Mouse (Mus musculus): ENCODE results near the gene Ctsw. TPM values are rescaled to one million over a fixed set of nuclear protein-coding genes. Genes with fewer than 3 reads are reported as not detected.
A peak's percentile ranks its signal among the peaks of the same experiment; 100 is the strongest.

Gene Ctsw
- polyA plus RNA-seq, 1 experiment from 2014 or later = 1.7 TPM

DNA sequence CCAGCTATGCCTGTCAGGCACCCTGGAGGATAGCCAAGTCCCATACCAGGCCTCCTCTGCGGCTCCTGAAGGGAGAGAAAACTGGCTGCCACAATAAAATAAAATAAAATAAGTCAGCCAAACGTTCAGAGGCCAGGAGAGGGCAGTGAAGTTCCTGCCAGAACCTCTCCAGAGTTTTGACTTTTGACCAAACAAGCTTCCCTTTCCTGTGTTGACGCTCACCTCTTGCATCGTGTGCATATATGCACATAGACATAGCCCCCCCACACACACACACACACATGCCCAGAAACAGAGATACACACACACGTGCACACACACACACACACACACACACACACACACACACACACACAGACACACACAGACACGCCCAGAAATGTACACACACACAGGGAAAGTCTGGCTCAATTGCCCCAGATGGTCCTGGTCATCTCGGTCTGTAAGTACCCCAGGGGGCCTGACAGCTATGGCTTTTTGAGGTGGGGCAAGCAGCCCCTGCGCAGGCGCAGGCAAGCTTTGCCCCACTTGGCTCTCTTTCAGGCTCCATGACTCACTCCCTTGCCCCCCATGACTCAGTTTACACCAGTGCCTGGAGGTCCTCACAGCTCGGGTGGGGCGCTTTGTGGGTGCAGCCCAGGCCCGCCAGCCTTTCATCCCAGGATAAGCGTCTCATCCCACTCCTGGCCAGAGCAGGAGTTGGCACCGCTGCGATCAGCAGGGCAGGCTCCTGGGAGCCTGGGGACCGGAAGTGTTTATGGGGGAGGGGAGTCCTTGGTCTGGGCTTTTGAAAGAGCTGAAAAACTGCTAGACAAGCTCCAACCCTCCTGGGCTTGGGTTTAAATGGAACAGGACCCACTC is 35.1 kb downstream of the Ctsw start:
- Histone ChIP-seq H3K4me3 (peak overlapping the region; percentile 41), H3K27ac (replicated peaks) (peak overlapping the region; percentile 77), H3K4me1 (peaks cover 16% of the 10 kb centered on the region), H3K9me3 (replicated peaks) (no peaks in the 10 kb centered on the region), H3K27me3 (ENCODE audit: low read depth, poor library complexity, severe bottlenecking) (no peaks in the 10 kb centered on the region), H3K36me3 (no peaks in the 10 kb centered on the region)
- peak; percentile 33 for DNase-seq (ENCODE audit: low spot score)
- WGBS = 22% methylated on average over 16 of the region's 16 CpGs

DNA sequence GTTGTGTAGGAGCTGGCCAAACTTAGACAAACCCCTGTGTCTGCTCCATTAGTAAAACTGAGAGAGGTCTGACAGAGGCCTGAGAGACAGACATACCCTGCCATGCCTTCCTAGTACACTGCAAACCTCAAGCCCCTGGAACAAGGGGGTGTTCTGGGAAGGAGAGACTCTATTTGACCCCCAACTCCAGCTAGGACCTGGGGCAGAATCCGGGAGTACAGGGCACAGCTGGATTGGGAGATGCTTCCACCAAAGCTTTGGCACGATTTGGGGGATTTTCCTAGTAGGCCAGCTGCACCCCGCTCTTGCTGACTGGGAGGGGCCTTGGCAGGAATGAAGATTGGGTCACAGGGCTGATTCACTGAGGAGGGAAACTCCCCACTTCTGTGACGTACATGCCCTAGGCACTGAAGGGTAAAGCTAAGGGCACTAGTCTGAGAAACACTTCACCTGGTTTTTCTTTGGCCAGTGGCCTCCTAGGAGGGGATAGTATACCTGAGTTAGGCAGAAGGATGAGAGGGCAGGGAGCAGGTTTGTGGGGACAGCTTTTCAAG is 36.3 kb downstream of the Ctsw start:
- H3K27me3 ChIP-seq (ENCODE audit: low read depth, poor library complexity, severe bottlenecking) = no peaks in the 10 kb centered on the region
- no peak overlapping the region for H3K27ac ChIP-seq (replicated peaks)
- peaks cover 8% of the 10 kb centered on the region for H3K36me3 ChIP-seq

DNA sequence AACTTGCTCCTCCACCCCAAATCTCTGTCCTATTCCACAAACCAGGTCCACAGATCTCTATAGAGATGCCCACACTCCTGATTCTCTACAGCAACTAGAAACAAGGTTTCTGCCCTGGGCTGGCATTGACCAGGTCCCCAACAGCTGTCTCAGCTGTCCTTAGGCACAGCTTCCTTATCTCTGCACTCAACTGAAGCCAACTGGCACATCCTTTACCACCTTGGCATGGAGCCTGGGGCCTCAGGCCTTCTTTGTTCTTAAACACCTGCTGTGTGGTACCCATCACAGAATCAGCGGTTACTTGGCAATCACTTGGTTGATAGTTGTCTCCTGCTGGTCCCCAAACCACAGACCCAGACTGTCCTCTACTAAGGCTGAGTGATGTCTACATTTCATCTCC is 37.9 kb downstream of the Ctsw start:
- H3K27me3 ChIP-seq (ENCODE audit: low read depth, poor library complexity, severe bottlenecking) = no peaks in the 10 kb centered on the region
- no peaks in the 10 kb centered on the region for H3K9me3 ChIP-seq (replicated peaks)
- peaks cover 33% of the 10 kb centered on the region for H3K4me1 ChIP-seq
- no peak overlapping the region for H3K4me3 ChIP-seq
- DNase-seq (ENCODE audit: low spot score) = no peak
- peaks cover 20% of the 10 kb centered on the region for H3K36me3 ChIP-seq
- WGBS = 95% methylated on average over 1 of the region's 1 CpGs
- no peak overlapping the region for H3K27ac ChIP-seq (replicated peaks)

More for the DNA sequence above, 36.3 kb downstream of the Ctsw start:
- H3K4me3 ChIP-seq = no peak overlapping the region
- no peak for DNase-seq (ENCODE audit: low spot score)
- H3K9me3 ChIP-seq (replicated peaks) = no peaks in the 10 kb centered on the region
- peaks cover 18% of the 10 kb centered on the region for H3K4me1 ChIP-seq
- WGBS = 75% methylated on average over 4 of the region's 4 CpGs

DNA sequence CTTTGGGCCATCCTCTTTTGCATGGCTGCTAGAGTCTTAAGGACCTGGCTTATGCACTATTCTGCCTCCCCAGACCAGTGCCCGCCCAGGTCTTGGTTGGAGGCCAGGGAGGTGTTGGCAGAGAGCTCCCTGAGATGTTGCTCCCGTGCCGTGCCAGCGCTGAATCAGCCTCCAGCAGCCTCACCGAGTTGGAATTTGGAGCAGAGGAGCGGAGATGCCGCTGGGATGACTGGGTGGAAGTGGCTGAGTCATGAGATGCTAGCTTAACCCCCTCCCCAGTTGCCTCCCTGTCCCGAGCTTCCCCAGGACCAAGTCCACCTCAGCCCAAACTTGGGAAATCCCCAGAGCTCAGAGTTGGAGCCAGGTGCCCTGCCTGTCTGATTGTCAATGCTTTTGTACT is 38.5 kb downstream of the Ctsw start:
- WGBS = 76% methylated on average over 8 of the region's 8 CpGs
- H3K27ac ChIP-seq (replicated peaks) = no peak overlapping the region
- H3K4me3 ChIP-seq = no peak overlapping the region
- H3K4me1 ChIP-seq = peaks cover 33% of the 10 kb centered on the region
- DNase-seq (ENCODE audit: low spot score) = no peak
- H3K9me3 ChIP-seq (replicated peaks) = no peaks in the 10 kb centered on the region
- peaks cover 20% of the 10 kb centered on the region for H3K36me3 ChIP-seq
- no peaks in the 10 kb centered on the region for H3K27me3 ChIP-seq (ENCODE audit: low read depth, poor library complexity, severe bottlenecking)

DNA sequence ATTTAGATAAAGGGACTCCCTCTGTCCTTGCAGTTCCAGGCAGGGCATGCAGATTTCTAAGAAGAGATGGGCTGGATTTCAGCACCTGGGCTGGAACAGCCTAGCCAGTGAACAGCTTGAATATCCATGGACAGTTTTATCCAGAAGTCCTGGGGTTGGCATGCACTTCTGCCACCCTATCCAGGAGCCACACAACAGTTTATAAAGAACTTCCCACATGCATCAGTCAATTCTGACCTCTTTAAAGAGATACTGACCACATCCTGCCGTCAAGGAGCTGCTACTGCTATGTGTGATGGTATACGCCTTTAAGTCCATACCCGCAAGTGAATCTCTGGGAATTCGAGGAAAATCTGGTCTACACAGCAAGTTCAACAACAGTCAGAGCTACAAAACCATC is 39.1 kb downstream of the Ctsw start:
- Histone ChIP-seq H3K4me3 (no peak overlapping the region), H3K27me3 (ENCODE audit: low read depth, poor library complexity, severe bottlenecking) (no peaks in the 10 kb centered on the region), H3K9me3 (replicated peaks) (no peaks in the 10 kb centered on the region), H3K36me3 (peaks cover 20% of the 10 kb centered on the region), H3K4me1 (peaks cover 35% of the 10 kb centered on the region), H3K27ac (replicated peaks) (no peak overlapping the region)
- no peak for DNase-seq (ENCODE audit: low spot score)
- 85% methylated on average over 4 of the region's 4 CpGs for WGBS

DNA sequence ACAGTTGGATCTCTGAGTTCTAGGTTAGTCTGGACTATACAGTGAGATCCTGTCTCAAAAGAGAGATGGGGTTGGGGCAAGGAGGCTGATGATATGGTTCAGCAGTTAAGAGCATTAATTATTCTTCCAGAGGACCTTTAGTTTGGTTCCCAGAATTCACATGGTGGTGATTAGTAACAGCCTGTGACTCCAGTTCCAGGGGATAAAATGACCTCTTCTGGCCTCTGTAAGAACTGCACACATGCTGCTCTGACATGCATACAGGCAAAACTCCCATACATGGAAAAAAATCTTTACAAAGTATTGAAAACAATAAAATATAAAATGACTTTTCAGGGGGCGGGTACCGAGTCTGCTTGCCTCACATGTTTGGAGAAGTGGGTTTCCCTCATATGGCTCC is 40.2 kb downstream of the Ctsw start:
- 82% methylated on average over 2 of the region's 2 CpGs for WGBS
- H3K27me3 ChIP-seq (ENCODE audit: low read depth, poor library complexity, severe bottlenecking) = no peaks in the 10 kb centered on the region
- no peak overlapping the region for H3K4me3 ChIP-seq
- peaks cover 24% of the 10 kb centered on the region for H3K36me3 ChIP-seq
- H3K9me3 ChIP-seq (replicated peaks) = no peaks in the 10 kb centered on the region
- DNase-seq (ENCODE audit: low spot score) = no peak
- no peak overlapping the region for H3K27ac ChIP-seq (replicated peaks)
- peaks cover 35% of the 10 kb centered on the region for H3K4me1 ChIP-seq

DNA sequence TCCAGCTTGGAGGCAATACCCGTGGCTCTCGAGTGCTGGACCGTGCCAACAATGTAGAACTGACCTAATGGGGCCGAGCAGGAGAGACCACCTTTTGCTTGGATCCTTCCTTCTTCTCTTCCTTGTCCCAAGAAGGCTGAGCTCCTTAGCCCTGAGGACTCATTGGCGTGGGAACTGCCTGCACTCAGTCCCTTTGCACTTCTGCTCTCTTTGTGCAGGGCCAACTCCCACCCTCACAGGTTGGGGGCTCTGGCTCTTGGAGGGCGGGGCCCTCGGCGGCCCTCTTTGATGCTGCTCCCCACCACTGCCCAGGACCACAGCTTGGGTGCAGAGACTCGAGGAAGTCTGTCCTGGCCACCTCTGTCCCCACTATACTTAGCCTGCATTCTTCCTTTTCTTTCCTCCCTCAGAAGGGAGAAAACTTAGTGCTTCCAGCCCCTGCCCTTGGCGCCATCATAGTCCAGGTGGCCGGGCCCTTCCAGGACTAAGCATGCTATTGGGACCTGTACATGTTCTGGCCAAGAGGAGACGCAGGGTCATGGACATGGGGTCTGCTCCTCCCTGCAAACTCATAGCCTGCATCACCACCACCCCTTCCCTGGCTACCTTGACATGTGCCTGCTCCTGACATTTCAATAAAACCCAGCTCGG is 41.5 kb downstream of the Ctsw start:
- Histone ChIP-seq H3K27me3 (ENCODE audit: low read depth, poor library complexity, severe bottlenecking) (no peaks in the 10 kb centered on the region), H3K4me1 (peaks cover 39% of the 10 kb centered on the region), H3K4me3 (peak overlapping the region; percentile 89), H3K27ac (replicated peaks) (0 out of 2 replicates have a peak overlapping the region, but pooled peaks have one; percentile 97), H3K36me3 (peaks cover 38% of the 10 kb centered on the region), H3K9me3 (replicated peaks) (no peaks in the 10 kb centered on the region)
- DNase-seq (ENCODE audit: low spot score) = no peak
- 93% methylated on average over 13 of the region's 13 CpGs for WGBS

DNA sequence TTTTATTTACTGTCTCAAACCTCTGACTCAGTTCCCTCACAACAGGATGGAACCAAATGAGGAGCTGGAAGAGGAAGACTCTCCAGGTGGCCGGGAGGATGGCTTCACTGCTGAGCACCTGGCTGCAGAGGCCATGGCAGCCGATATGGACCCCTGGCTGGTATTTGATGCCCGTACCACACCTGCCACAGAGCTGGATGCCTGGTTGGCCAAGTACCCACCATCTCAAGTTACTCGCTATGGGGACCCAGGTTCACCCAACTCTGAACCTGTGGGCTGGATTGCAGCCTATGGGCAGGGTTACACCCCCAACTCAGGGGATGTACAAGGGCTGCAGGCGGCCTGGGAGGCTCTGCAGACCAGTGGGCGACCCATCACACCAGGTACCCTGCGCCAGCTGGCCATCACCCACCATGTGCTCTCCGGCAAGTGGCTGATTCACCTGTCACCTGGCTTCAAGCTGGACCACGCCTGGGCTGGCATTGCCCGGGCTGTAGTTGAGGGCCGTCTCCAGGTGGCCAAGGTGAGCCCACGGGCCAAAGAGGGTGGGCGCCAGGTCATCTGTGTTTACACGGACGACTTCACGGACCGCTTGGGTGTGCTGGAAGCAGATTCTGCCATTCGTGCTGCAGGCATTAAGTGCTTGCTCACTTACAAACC is 42.3 kb downstream of the Ctsw start:
- Histone ChIP-seq H3K36me3 (peaks cover 45% of the 10 kb centered on the region), H3K27me3 (ENCODE audit: low read depth, poor library complexity, severe bottlenecking) (no peaks in the 10 kb centered on the region), H3K9me3 (replicated peaks) (no peaks in the 10 kb centered on the region), H3K4me3 (peak overlapping the region; percentile 89), H3K27ac (replicated peaks) (peak overlapping the region; percentile 97), H3K4me1 (peaks cover 39% of the 10 kb centered on the region)
- 92% methylated on average over 18 of the region's 18 CpGs for WGBS
- no peak for DNase-seq (ENCODE audit: low spot score)

DNA sequence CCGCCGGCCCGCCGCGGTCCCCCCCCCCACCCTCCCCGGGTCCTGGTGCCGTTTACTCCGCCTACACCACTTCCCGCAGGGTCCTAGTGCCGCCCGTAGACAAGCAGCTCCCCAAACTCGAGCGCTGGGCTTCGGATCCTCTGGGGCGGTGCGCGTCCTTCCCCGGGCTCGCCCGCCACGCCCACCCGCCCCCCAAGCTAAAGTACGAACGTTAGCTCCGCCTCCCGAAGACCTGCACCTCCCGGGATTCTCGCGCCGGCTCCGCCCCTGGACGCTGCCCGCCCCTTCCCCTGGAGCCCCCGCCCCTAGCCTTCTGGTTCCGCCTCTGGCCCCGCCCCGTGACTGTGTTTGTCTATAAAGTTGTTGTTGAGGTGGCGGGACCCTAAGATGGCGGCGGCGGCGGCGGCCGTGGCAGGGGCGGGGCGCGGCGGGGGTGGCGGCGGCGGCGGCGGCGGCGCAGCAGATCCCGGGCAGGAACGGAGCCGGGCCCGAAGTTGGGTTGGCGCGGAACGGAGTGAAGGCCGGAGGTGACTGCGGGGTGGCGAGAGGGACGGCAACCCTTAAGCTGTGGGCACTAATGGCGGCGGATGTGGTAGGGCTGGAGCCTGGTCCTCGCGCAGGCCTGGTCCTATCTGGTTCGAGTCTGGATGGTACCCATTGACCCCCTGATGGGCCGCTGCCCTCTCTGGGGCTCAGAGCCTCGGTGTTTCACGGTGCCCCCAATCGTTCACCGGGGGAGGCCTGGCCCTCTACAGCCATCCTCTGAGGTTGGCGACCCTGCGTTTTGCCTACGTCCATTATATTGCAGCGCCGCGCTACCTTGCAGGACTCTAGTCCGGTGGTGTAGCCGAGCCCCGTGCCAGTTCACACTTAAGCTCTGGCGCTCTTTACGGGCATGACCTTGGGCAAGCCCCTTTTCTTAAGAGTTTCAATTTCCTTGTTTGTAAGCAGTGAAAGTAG is 43.2 kb downstream of the Ctsw start, which contains the start of the genes Drap1 and AI837181:
Drap1 (minus strand) TSS at position 198 of the 960 bp plus-strand sequence.
AI837181 (plus strand) TSS at position 363 of the 960 bp plus-strand sequence.
- Histone ChIP-seq H3K36me3 (peaks cover 55% of the 10 kb centered on the region), H3K27me3 (ENCODE audit: low read depth, poor library complexity, severe bottlenecking) (no peaks in the 10 kb centered on the region), H3K4me1 (peaks cover 39% of the 10 kb centered on the region), H3K27ac (replicated peaks) (peak within 1 kb of the TSS; percentile 97), H3K4me3 (peak within 1 kb of the TSS; percentile 89), H3K9me3 (replicated peaks) (no peaks in the 10 kb centered on the region)
- under 1% methylated on average over 83 of the region's 87 CpGs for WGBS
- peak; percentile 98 for DNase-seq (ENCODE audit: low spot score)

DNA sequence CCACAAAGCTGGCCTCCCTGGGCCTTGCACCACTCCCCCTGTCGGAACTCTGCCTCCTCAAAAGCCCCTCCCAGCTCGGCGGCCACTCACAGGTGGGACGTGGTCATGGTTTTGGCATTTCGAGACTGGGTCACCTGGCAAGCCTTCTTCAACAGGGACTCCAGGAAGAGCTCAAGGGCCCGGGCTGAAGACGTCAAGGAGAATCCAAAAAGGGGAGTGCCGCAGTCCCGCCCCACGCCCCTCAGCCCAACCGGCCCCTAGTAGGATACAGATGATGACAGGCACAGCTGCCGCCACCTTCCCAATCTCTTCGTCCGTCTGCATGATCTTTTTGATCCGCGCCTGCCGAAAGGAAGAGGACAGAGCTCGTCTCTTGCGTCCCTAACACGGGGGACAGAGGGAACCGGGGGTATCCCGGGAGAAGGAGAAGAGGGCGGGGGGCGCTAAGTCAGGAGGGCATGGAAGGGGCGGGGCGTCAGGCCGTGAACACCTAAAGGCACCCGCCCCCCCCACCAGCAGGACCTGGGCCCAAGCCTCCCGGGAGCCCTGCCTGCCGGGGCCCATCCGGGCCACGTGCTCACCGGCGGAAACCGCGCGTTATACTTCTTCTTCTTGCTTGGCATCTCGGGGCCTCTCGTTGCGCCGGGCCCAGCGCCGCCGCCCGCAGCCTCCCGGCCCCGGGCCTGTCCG is 44.1 kb downstream of the Ctsw start:
- H3K27ac ChIP-seq (replicated peaks) = peak overlapping the region; percentile 97
- WGBS = 2% methylated on average over 48 of the region's 48 CpGs
- H3K4me1 ChIP-seq = peaks cover 39% of the 10 kb centered on the region
- no peaks in the 10 kb centered on the region for H3K27me3 ChIP-seq (ENCODE audit: low read depth, poor library complexity, severe bottlenecking)
- no peaks in the 10 kb centered on the region for H3K9me3 ChIP-seq (replicated peaks)
- peaks cover 60% of the 10 kb centered on the region for H3K36me3 ChIP-seq
- H3K4me3 ChIP-seq = peak overlapping the region; percentile 89
- no peak for DNase-seq (ENCODE audit: low spot score)

DNA sequence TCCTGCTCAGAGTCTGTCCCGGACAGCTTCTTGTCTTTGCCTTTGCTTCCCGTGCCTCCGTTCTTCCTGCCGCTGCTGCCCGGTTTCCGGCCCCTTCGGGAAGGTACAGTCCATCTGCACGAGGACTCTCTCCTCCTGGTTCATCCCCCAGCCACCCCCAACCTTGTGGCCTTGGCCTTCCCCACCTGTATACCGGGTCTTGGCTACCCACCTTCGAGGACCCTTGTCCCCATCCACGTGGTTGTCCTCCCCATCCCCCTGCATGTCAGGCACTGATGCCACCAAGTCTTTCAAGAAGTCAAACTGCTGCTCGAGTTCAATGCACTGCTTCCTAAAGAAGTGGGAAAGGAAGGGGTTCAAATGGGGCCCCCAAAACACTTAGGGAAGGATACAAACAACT is 44.7 kb downstream of the Ctsw start:
- WGBS = 73% methylated on average over 12 of the region's 12 CpGs
- Histone ChIP-seq H3K4me3 (peak overlapping the region; percentile 89), H3K36me3 (peaks cover 60% of the 10 kb centered on the region), H3K27ac (replicated peaks) (peak overlapping the region; percentile 97), H3K27me3 (ENCODE audit: low read depth, poor library complexity, severe bottlenecking) (no peaks in the 10 kb centered on the region), H3K4me1 (peaks cover 39% of the 10 kb centered on the region), H3K9me3 (replicated peaks) (no peaks in the 10 kb centered on the region)
- DNase-seq (ENCODE audit: low spot score) = no peak
